Mouse (Mus musculus) liver, embryonic 14.5 days (tissue): ENCODE results near the gene Cib3.

Source experiments
- CTCF ChIP-seq: IDR thresholded peaks from 2 replicates; pipeline ENCODE4 v1.5.1; 2016; ENCODE audit warnings: antibody characterized with exemption, low read depth, control low read depth
- EP300 ChIP-seq: IDR thresholded peaks from 2 replicates; pipeline ENCODE4 v1.6.1; 2016; ENCODE audit warnings: antibody characterized with exemption, low read depth

DNA sequence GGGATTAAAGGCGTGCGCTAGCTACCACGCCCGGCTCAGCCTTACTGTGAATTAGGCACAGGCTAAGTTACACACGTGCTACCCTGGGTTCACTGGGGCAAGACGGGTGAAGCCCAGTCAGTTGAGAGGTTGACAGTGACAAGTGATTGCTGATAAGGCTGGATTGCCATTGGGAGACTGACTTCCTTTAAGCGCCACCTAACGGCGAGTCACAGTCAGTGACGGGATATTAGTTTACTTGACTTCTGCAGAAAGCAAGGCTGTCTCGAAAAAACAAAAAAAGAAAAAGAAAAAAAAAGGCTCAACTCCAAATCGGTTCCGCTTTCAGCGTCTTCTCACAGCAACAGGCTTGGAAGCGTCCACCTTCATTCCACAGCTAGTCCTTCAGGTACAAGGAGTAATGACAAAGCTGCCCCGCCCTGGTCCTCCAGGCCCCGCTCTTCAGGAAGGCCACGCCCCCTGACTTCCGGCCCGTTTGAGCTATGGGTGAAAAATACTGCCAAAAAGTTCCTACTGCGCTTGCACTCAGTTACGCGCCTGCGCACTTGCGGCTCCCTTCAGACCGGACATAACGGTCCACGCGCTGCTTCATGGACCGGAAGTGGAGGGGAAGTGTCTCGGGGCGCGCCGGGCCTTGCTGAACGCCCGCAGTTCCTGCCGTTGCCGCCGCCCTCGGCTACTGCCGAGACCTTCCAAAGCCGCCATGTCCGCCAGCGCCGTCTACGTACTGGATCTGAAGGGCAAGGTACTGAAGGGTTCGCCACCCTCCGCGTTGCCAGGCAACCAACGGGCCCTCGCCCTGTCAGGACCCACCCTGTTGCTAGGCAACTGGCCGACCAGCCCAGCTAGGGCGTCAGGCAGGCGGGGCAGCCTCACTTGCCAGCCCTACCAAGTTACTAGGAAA lies 27.1 kb upstream of the Cib3 start, which contains the start of gene Ap1m1:
- peak; percentile 91 for TF ChIP-seq CTCF
- peak; percentile 52 for TF ChIP-seq EP300
